Mouse (Mus musculus) hindbrain, embryonic 11.5 days (tissue): Measurements from ENCODE around the gene Gdf2. TPM values are rescaled to one million over a fixed set of nuclear protein-coding genes. Genes with fewer than 3 reads are reported as not detected.

Experiments
- ATAC-seq: fragments of 200-750 bp; cut with Nextera tagmentation; 2 replicates; pipeline ENCODE4 v1.8.0; 2017; ENCODE audit warnings: mild to moderate bottlenecking, moderate TSS enrichment, moderate library complexity; ENCODE audit not compliant: low FRiP score
- DNase-seq: peaks from one replicate; pipeline ENCODE4 v3.0.0-alpha.2; 2015; ENCODE audit warnings: low spot score
- H3K27ac ChIP-seq: fragments of 300-500 bp; sonication (generic); 2 replicates; pipeline ENCODE4 v1.5.1; 2014; ENCODE audit warnings: mild to moderate bottlenecking, low read depth, low read length
- H3K27me3 ChIP-seq: fragments of 300-500 bp; sonication (generic); 2 replicates; pipeline ENCODE4 v1.6.1; 2014; ENCODE audit warnings: mild to moderate bottlenecking, low read length, moderate library complexity, mixed read lengths; ENCODE audit not compliant: control insufficient read depth, insufficient read depth
- H3K36me3 ChIP-seq: fragments of 300-500 bp; sonication (generic); 2 replicates; pipeline ENCODE4 v1.6.1; 2014; ENCODE audit warnings: mild to moderate bottlenecking, low read length, moderate library complexity, mixed read lengths; ENCODE audit not compliant: control insufficient read depth, insufficient read depth
- H3K4me1 ChIP-seq: fragments of 300-500 bp; sonication (generic); replicated peaks from 2 replicates; pipeline ENCODE4 v1.6.1; 2014; ENCODE audit warnings: low read length, mixed read lengths; ENCODE audit not compliant: control insufficient read depth, insufficient read depth
- H3K4me2 ChIP-seq: fragments of 300-500 bp; sonication (generic); replicated peaks from 2 replicates; pipeline ENCODE4 v1.6.1; 2014; ENCODE audit warnings: mild to moderate bottlenecking, low read depth, low read length
- H3K4me3 ChIP-seq: fragments of 300-500 bp; sonication (generic); 2 replicates; pipeline ENCODE4 v1.5.1; 2014; ENCODE audit warnings: low read depth, low read length
- H3K9ac ChIP-seq: fragments of 300-500 bp; sonication (generic); 2 replicates; pipeline ENCODE4 v1.6.1; 2014; ENCODE audit warnings: low read depth, low read length
- H3K9me3 ChIP-seq: fragments of 300-500 bp; sonication (generic); 2 replicates; pipeline ENCODE4 v1.6.1; 2016; ENCODE audit warnings: low read length; ENCODE audit not compliant: control insufficient read depth
- WGBS: fragments of 180-500 bp; shearing (Covaris S2); extraction: QIAGEN DNeasy Blood & Tissue Kit; methylation state at CpG from one replicate; pipeline ENCODE4 v1.1.7; 2014; 5-methylcytosine and 5-hydroxymethylcytosine counted together
- polyA plus RNA-seq: library from polyadenylated mRNA; unstranded; fragments of >200 nt; fragmentation: Nextera tagmentation; extraction: Ambion mirVana; gene quantifications from 2 replicates; pipeline ENCODE4 v1.2.1, GENCODE M21; 2014

Gdf2 gene
- polyA plus RNA-seq, 1 experiment from 2014 or later: not detected

DNA sequence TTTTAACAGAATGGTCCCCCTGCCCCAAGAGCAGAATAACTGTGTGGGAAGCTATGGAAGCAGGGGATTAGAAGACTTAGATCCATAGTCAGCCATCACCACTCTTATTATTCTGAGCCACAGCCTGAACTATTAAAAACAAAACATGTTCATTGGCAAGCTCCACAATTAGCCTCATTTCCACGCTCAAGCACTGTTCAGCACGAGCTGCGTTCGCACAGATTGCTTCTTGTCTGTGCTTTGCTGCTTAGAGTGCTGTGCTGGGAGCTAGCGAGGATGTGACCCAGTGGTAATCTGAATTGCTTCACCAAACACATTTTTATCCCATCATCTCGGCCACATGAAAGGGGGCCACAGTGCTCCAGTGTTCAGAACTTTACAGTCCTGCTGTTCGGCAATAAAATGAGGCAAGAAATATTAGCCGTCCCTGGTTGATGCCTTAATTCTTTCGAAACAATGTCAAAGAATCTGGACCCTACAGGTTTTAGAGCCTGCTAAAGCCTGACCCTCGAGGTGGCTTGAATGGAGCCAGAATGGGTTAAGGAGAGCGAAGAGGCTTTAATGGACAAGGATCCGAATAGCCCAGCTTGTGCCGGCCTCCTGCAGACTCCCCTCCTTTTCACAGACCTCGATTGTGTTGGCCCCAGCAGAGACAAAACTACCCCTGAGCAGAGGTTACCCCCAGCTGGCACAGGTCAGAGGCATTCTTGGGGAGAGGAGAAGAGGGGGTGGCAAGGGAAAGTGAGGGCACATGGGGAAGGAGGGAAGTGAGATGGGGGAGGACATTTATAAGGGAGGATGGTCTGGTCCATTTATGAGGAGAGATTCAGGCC is 19.9 kb upstream of the Gdf2 start:
- peak; percentile 14; the same call in 1 of the 2 replicates for ATAC-seq
- no peak overlapping the region for H3K27ac ChIP-seq
- 15% methylated on average over 14 of the region's 14 CpGs for WGBS

GRCm38 (mm10) chr14:33922771-33923167 is 18.1 kb upstream of the Gdf2 start:
- 15% methylated on average over 8 of the region's 8 CpGs for WGBS
- H3K27ac ChIP-seq: no peak overlapping the region
- ATAC-seq (no peak), DNase-seq (no peak)
- peak overlapping the region; percentile 62 for H3K9ac ChIP-seq
- peak overlapping the region; percentile 96 for H3K4me2 ChIP-seq
- H3K36me3 ChIP-seq: no peaks in the 10 kb centered on the region
- peaks cover 33% of the 10 kb centered on the region for H3K27me3 ChIP-seq
- peak overlapping the region; percentile 56 for H3K4me3 ChIP-seq
- H3K4me1 ChIP-seq: peaks cover 4% of the 10 kb centered on the region
- no peaks in the 10 kb centered on the region for H3K9me3 ChIP-seq

More for the DNA sequence above, 19.9 kb upstream of the Gdf2 start:
- no peak overlapping the region for H3K4me2 ChIP-seq
- H3K27me3 ChIP-seq: peaks cover 33% of the 10 kb centered on the region
- H3K9me3 ChIP-seq: no peaks in the 10 kb centered on the region
- peak; percentile 24 for DNase-seq
- peaks cover 4% of the 10 kb centered on the region for H3K4me1 ChIP-seq
- H3K36me3 ChIP-seq: no peaks in the 10 kb centered on the region
- H3K9ac ChIP-seq: no peak overlapping the region
- H3K4me3 ChIP-seq: no peak overlapping the region

DNA sequence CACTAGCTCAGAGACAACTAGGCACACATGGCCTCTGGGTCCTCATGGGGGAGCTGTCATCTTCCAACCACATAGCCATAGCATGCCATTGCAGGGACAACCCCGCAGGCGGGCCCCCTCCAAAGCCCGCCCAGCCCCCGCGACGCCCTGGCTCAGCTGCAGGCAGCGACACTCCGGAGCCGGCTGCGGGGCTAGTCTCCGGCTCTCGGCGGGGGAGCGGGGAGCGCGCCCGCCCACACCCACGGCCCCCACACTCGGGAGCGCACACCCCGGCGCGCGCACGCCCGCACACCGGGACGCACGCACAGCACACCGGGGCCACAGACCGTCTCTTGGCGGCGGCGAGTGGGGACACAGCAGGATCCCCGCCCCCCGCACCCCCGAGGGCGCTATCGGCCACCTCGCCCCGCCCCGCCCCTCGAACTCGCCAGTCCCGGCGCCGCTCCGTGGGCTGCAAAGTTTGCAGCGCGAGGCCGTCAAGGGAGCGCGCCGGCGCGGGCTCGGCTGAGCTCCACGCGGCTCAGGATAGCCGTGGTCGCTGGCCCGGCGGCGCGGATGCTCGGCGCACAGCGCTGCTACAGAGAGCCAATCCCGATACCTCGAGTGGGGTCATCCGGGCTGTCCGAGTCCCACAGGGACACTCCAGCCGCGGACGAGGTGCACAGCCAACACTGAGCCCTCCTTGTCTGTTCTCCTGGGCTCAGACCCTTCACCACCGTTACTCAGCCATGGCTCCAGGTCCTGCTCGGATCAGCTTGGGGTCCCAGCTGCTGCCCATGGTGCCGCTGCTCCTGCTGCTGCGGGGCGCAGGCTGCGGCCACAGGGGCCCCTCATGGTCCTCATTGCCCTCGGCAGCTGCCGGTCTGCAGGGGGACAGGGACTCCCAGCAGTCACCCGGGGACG is 17.4 kb upstream of the Gdf2 start, which contains the start of gene Gdf10:
Gene Gdf10 (plus strand): TSS at position 420 of the 903 bp plus-strand sequence.
- Histone ChIP-seq H3K9ac (peak within 1 kb of the TSS; percentile 62), H3K27me3 (peaks cover 33% of the 10 kb centered on the region), H3K9me3 (no peaks in the 10 kb centered on the region), H3K4me3 (peak within 1 kb of the TSS; percentile 56), H3K36me3 (no peaks in the 10 kb centered on the region), H3K27ac (no peak within 1 kb of the TSS), H3K4me2 (peak within 1 kb of the TSS; percentile 96), H3K4me1 (peaks cover 4% of the 10 kb centered on the region)
- WGBS: under 1% methylated on average over 66 of the region's 85 CpGs
- DNase-seq (peak; percentile 63), ATAC-seq (peak; percentile 78)

- Histone ChIP-seq H3K36me3 (no peaks in the 10 kb centered on the region), H3K4me3 (no peak overlapping the region), H3K4me1 (no peaks in the 10 kb centered on the region), H3K4me2 (no peak overlapping the region), H3K27me3 (peaks cover 2% of the 10 kb centered on the region; the same call in 1 of the 2 replicates), H3K27ac (no peak overlapping the region), H3K9ac (no peak overlapping the region), H3K9me3 (no peaks in the 10 kb centered on the region)
- no peak for DNase-seq
- WGBS: 56% methylated on average over 17 of the region's 17 CpGs
- ATAC-seq: no peak
Measured at GRCm38 (mm10) chr14:33931853-33932252, 9.0 kb upstream of the Gdf2 start.

DNA sequence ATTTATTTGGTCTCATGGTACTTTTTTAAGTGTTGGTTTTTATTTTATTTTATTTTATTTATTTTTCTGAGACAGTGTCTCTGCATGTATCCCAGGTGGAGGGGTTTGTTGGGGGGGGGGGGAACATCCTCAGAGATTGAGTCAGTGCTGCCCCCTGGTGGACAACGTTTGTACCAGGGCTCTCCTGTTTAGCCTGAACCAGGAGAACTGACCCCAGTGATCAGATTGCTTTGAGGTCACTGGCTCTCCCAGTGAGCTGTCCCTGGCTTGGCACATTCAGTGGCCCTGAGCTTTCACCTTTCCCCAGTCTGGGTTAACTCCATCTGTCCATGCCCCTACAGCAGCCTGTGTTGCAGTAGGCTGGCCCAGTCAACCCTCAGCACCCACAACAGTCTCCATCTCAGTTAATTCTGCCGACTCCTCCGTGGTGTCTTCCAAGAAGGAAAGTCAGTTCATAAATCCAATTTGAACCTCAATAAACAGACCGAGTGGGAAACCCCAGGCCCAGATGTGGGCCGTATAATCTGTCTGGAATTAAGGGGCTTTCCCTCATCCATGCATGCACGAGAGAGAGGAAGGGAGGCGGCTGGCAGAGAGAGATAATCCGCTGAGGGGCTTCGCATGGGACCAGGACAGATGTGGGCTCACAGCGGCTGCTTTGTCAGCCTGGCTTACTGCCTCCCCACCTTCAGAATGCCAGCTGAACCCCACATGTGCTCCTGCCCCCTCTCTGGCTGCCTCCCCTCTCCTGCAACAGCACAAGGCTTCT is 7.7 kb upstream of the Gdf2 start:
- DNase-seq: peak; percentile 73
- Histone ChIP-seq H3K4me1 (no peaks in the 10 kb centered on the region), H3K9me3 (no peaks in the 10 kb centered on the region), H3K27ac (no peak overlapping the region), H3K4me3 (no peak overlapping the region), H3K36me3 (no peaks in the 10 kb centered on the region), H3K27me3 (peaks cover 2% of the 10 kb centered on the region; the same call in 1 of the 2 replicates), H3K9ac (no peak overlapping the region), H3K4me2 (no peak overlapping the region)
- peak; percentile 40; the same call in 1 of the 2 replicates for ATAC-seq
- WGBS: 75% methylated on average over 10 of the region's 10 CpGs

GRCm38 (mm10) chr14:33933778-33934317 is 7.0 kb upstream of the Gdf2 start:
- ATAC-seq: peak; percentile 51; the same call in 1 of the 2 replicates

DNA sequence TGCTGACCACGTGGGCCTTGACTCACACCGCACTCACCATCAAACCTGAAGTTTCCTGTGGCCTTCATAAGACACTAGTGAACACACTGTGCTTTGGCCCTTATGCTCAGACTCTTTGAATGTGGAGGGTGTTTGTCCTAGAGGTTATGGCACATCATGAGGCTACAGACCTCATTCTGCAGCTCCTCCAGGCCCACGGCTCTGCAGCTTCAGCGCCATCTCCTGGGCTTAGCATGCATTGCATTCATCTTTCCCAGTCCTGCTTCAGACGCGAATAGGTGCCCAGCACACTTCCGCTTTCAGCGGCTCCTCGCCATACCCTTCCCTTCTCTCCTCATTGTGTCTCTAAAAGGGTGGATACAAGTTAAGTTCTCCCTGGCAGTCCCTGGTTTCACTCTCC is 1.7 kb upstream of the Gdf2 start:
- Histone ChIP-seq H3K9ac (0 out of 2 replicates have a peak overlapping the region, but pooled peaks have one; percentile 16), H3K4me1 (no peaks in the 10 kb centered on the region)

More at GRCm38 (mm10) chr14:33933778-33934317, 7.0 kb upstream of the Gdf2 start:
- WGBS: 47% methylated on average over 5 of the region's 5 CpGs
- DNase-seq: peak; percentile 80
- Histone ChIP-seq H3K4me1 (no peaks in the 10 kb centered on the region), H3K36me3 (no peaks in the 10 kb centered on the region), H3K9me3 (no peaks in the 10 kb centered on the region), H3K27ac (no peak overlapping the region), H3K27me3 (peaks cover 2% of the 10 kb centered on the region; the same call in 1 of the 2 replicates), H3K9ac (no peak overlapping the region), H3K4me3 (no peak overlapping the region), H3K4me2 (no peak overlapping the region)

GRCm38 (mm10) chr14:33942222-33942621 is 1.4 kb downstream of the Gdf2 start:
- 81% methylated on average over 5 of the region's 5 CpGs for WGBS
- no peaks in the 10 kb centered on the region for H3K4me1 ChIP-seq
- no peaks in the 10 kb centered on the region for H3K27me3 ChIP-seq
- no peaks in the 10 kb centered on the region for H3K36me3 ChIP-seq
- DNase-seq (no peak), ATAC-seq (no peak)
- no peak overlapping the region for H3K9ac ChIP-seq
- H3K4me3 ChIP-seq: no peak overlapping the region
- no peak overlapping the region for H3K4me2 ChIP-seq
- H3K9me3 ChIP-seq: no peaks in the 10 kb centered on the region
- H3K27ac ChIP-seq: no peak overlapping the region

More for the DNA sequence above, 1.7 kb upstream of the Gdf2 start:
- 29% methylated on average over 9 of the region's 9 CpGs for WGBS
- H3K4me3 ChIP-seq: no peak overlapping the region
- no peaks in the 10 kb centered on the region for H3K27me3 ChIP-seq
- no peak overlapping the region for H3K27ac ChIP-seq
- DNase-seq (peak; percentile 90), ATAC-seq (peak; percentile 40; the same call in 1 of the 2 replicates)
- no peaks in the 10 kb centered on the region for H3K36me3 ChIP-seq
- H3K4me2 ChIP-seq: peak overlapping the region; percentile 27; the same call in 1 of the 2 replicates
- H3K9me3 ChIP-seq: no peaks in the 10 kb centered on the region
